Mouse (Mus musculus) neutrophil, adult 59 days (primary cell): Measurements from ENCODE around the gene Sumo1. TPM values are rescaled to one million over a fixed set of nuclear protein-coding genes. Genes with fewer than 3 reads are reported as not detected.

Experiments used
- total RNA-seq, 2 experiments: library from RNA; stranded (reverse); gene quantifications; 1 replicate in 1 of 2; 2 replicates in 1 of 2; pipeline ENCODE4 v1.2.4; 2023

Gene Sumo1
- 10 to 100 TPM; 64.8 to 74.3 TPM for total RNA-seq

DNA sequence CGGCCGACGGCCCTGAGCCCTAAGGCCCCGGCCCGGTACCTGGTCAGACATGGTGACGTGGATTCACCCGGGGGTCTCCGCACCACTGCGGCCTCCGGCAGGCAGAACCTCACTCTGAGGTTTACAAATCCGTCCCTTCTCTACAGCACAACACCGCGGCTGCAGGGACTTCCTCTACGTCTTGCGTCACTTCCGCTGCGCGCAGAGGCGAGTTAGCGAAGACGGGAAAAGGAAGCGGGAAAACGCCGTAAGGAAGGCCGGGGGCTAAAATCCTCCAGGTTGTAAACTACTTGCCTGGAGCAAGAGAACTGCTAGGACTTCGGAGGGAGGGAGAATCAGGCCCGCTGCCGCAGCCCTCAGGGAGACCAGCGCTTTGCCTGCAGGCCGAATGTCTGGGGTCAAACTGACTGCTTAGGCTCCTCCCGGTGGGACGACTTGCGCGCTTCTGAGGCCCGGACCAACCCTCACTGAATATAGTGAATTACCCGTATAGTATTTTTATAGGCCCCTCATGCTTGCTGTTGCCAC lies at the start of gene Sumo1:
Sumo1 (minus strand) TSS at position 194 of the 528 bp plus-strand sequence.

DNA sequence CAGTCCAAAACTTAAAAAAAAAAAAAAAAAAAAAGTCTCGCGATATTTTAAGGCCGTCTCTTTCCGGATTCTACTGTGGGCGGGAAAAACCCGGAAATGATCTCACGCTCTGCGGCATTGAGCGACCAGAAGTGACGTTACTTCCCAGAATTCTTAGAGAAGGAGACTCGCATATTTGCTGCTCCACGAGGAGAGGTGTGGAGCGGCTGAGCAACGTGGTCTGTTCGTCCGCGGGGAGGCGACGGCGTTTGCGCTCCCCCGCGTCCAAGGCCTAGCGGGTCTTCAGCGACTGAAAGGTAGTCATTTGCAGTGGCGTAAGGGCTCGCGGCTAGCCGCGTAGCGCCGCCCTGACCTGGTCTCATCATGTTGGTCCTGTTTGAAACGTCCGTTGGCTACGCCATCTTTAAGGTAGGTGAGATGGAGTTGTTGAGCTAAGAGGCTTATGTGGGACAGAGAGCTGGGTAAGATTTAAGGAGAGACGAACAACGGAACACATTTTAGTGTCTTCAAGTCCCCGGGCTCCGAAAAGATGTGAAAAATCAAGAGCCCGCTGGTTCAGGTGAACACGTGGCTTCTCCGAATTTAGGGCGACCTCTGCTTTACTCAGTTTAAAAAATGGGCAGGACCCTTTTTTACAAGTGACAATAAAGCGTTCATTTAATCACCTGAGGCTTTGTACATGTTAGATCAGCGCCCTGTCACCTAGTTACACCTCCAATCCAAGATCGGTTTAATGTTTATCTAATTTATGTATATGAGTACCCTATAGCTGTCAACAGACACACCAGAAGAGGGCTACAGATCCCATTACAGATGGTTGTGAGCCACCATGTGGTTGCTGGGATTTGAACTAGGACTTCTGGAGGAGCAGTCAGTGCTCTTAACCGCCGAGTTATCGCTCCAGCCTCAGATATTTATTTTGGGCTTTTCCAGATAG lies 14.5 kb upstream of the Sumo1 start, which contains the start of gene Nop58:
Nop58 (plus strand) TSS at position 153 of the 937 bp plus-strand sequence.

Other genes starting within 250 kb of the Sumo1 start
- 1 to 10 TPM; 3.0 to 3.3 TPM for gene Fzd7, start 188.4 kb downstream of the Sumo1 start, total RNA-seq
- gene Gm973, start 154.6 kb downstream of the Sumo1 start, total RNA-seq = under 1 TPM in 1 of 2 experiments, not detected in 1; 0.67 TPM
- 10 to 100 TPM; 53.6 to 61.3 TPM for gene Nop58, start 14.1 kb upstream of the Sumo1 start, total RNA-seq
- 10 to 100 TPM; 17.2 to 25.7 TPM for gene Bmpr2, start 92.6 kb upstream of the Sumo1 start, total RNA-seq
- gene Fam117b, start 242.2 kb upstream of the Sumo1 start, total RNA-seq = 10 to 100 TPM; 67.5 to 75.2 TPM